Mouse (Mus musculus) cerebellum, postnatal 14 days (tissue): ENCODE measurements around the gene Prlh.

ENCODE experiments used
- DNase-seq, 2 experiments: peaks; one replicate each; pipeline ENCODE4 v3.0.0; 2021; ENCODE audit warnings: mixed read lengths in 2 of 2

The Prlh gene

GRCm38 (mm10) chr1:90956245-90957096, 3.6 kb downstream of the Prlh start:
- DNase-seq = peak; percentile 84

- DNase-seq = no peak
Observed at GRCm38 (mm10) chr1:90962526-90962925, 9.6 kb downstream of the Prlh start.

- no peak for DNase-seq
Observed at GRCm38 (mm10) chr1:90962994-90963393, 10.1 kb downstream of the Prlh start.

GRCm38 (mm10) chr1:90967583-90967982, 14.7 kb downstream of the Prlh start:
- peak; percentile 23 to 56 for DNase-seq

GRCm38 (mm10) chr1:90968649-90969048, 15.7 kb downstream of the Prlh start:
- DNase-seq = no peak

GRCm38 (mm10) chr1:90969347-90969784, 16.5 kb downstream of the Prlh start, which contains the start of gene Rab17:
Gene Rab17 (minus strand): TSS chr1:90969661.
- no peak for DNase-seq

- no peak for DNase-seq
Observed at GRCm38 (mm10) chr1:90969881-90970390, 17.0 kb downstream of the Prlh start.

- peak; percentile 98 to 99 for DNase-seq
Observed at GRCm38 (mm10) chr1:90972911-90973573, 20.1 kb downstream of the Prlh start.

- DNase-seq = no peak
Observed at GRCm38 (mm10) chr1:90973574-90973911, 20.6 kb downstream of the Prlh start.

GRCm38 (mm10) chr1:90974906-90975649, 22.2 kb downstream of the Prlh start:
- DNase-seq = no peak

GRCm38 (mm10) chr1:90975960-90976359, 23.1 kb downstream of the Prlh start:
- DNase-seq = no peak

- DNase-seq = no peak
Observed at GRCm38 (mm10) chr1:90980638-90981330, 27.9 kb downstream of the Prlh start.

GRCm38 (mm10) chr1:90981346-90981745, 28.4 kb downstream of the Prlh start:
- no peak for DNase-seq

- DNase-seq = no peak
Observed at GRCm38 (mm10) chr1:90995916-90996315, 43.0 kb downstream of the Prlh start.

- no peak for DNase-seq
Observed at GRCm38 (mm10) chr1:90997136-90997535, 44.2 kb downstream of the Prlh start.

GRCm38 (mm10) chr1:90997641-90998040, 44.7 kb downstream of the Prlh start:
- no peak for DNase-seq

GRCm38 (mm10) chr1:90998268-90998890, 45.5 kb downstream of the Prlh start, which contains the start of gene Lrrfip1:
Gene Lrrfip1 (plus strand): TSS chr1:90998737.
- peak; percentile 56 to 75 for DNase-seq

GRCm38 (mm10) chr1:90998891-90999611, 46.1 kb downstream of the Prlh start:
- peak; percentile 22 to 33 for DNase-seq

- no peak for DNase-seq
Observed at GRCm38 (mm10) chr1:90999911-91000601, 47.1 kb downstream of the Prlh start.

- DNase-seq = no peak
Observed at GRCm38 (mm10) chr1:91001101-91001500, 48.2 kb downstream of the Prlh start.
